Comparison of ENCODE assay signal across 17 mouse cellular contexts in genomic region chr13:19689971-19690370, GRCm38 (mm10). TPM values are rescaled to one million over a fixed set of nuclear protein-coding genes. Genes with fewer than 3 reads are reported as not detected.
"Had no signal": no experiment of that assay in that cellular context is flagged by ENCODE, and none has a peak within 500 bp of the region (broad histone marks: within the 10 kb centered on the region; RNA-seq: fewer than 3 reads in every experiment).

No protein-coding gene starts in this region.

- ATAC-seq: intestine, embryonic 16.5 days; midbrain, embryonic 15.5 days had no signal

- H3K36me3 ChIP-seq: kidney, embryonic 15.5 days; limb, embryonic 13.5 days; liver, embryonic 13.5 days; lung, embryonic 15.5 days; midbrain, embryonic 10.5 days; midbrain, embryonic 15.5 days; neural tube, embryonic 13.5 days had no signal

- H3K4me3 ChIP-seq: kidney, embryonic 15.5 days; limb, embryonic 13.5 days; liver, embryonic 13.5 days; lung, embryonic 15.5 days; midbrain, embryonic 10.5 days; midbrain, embryonic 15.5 days; neural tube, embryonic 13.5 days had no signal

- H3K4me2 ChIP-seq: kidney, embryonic 15.5 days; limb, embryonic 13.5 days; liver, embryonic 13.5 days; lung, embryonic 15.5 days; midbrain, embryonic 15.5 days; neural tube, embryonic 13.5 days had no signal

- H3K27me3 ChIP-seq: kidney, embryonic 15.5 days; limb, embryonic 13.5 days; liver, embryonic 13.5 days; lung, embryonic 15.5 days; midbrain, embryonic 15.5 days; neural tube, embryonic 13.5 days had no signal

- H3K4me1 ChIP-seq: kidney, embryonic 15.5 days; limb, embryonic 13.5 days; liver, embryonic 13.5 days; lung, embryonic 15.5 days; midbrain, embryonic 10.5 days; midbrain, embryonic 15.5 days; neural tube, embryonic 13.5 days had no signal

- DNase-seq: kidney, adult 2 months; kidney, postnatal 14 days; left cerebral cortex, postnatal 4 days; liver, embryonic 13.5 days had no signal

- H3K27ac ChIP-seq: kidney, embryonic 15.5 days; limb, embryonic 13.5 days; liver, embryonic 13.5 days; lung, embryonic 15.5 days; midbrain, embryonic 10.5 days; midbrain, embryonic 15.5 days; neural tube, embryonic 13.5 days; stomach, postnatal 0 days had no signal

- H3K9me3 ChIP-seq: kidney, embryonic 15.5 days; limb, embryonic 13.5 days; liver, embryonic 13.5 days; lung, embryonic 15.5 days; midbrain, embryonic 10.5 days; midbrain, embryonic 15.5 days; neural tube, embryonic 13.5 days had no signal

- H3K9ac ChIP-seq: kidney, embryonic 15.5 days; limb, embryonic 13.5 days; liver, embryonic 13.5 days; lung, embryonic 15.5 days; midbrain, embryonic 15.5 days; neural tube, embryonic 13.5 days had no signal

RNA-seq across cellular contexts. Expression of gene Nme8, which starts 7.6 kb away (rescaled TPM):
- total RNA-seq: layer of hippocampus, adult 8-10 months; layer of hippocampus, postnatal 14 days; left cerebral cortex, adult 18-20 months; left cerebral cortex, postnatal 10 days; left cerebral cortex, postnatal 4 days had no signal
- polyA plus RNA-seq: intestine, embryonic 16.5 days; kidney, adult 2 months; kidney, embryonic 15.5 days; large intestine, adult 2 months; limb, embryonic 13.5 days; liver, embryonic 13.5 days; lung, embryonic 15.5 days; midbrain, embryonic 10.5 days; neural tube, embryonic 13.5 days; stomach, postnatal 0 days had no signal
